Mouse (Mus musculus) forebrain, embryonic 11.5 days (tissue): ENCODE measurements at regions not wholly inside any gene's neighbourhood (a gene's known extent, or its start where the extent isn't known, plus 50 kb on each side); places are given as distances from the start of the nearest gene placed in this dataset.
"Not testable (repeated sequence)": the region's sequence is repeated elsewhere in the genome, so short reads cannot be mapped to it uniquely, and the experiment has no call there.

ENCODE experiments used
- ATAC-seq: fragments of 200-750 bp; cut with Nextera tagmentation; replicated peaks from 2 replicates; pipeline ENCODE4 v1.8.0; 2017; ENCODE audit warnings: moderate TSS enrichment; ENCODE audit not compliant: low FRiP score
- DNase-seq: peaks from one replicate; pipeline ENCODE4 v3.0.0-alpha.2; 2017; ENCODE audit warnings: low spot score
- H3K27ac ChIP-seq: fragments of 300-500 bp; sonication (generic); 2 replicates; pipeline ENCODE4 v1.5.1; 2014; ENCODE audit warnings: low read depth, low read length
- H3K27me3 ChIP-seq: fragments of 300-500 bp; sonication (generic); 2 replicates; pipeline ENCODE4 v1.6.1; 2014; ENCODE audit warnings: mild to moderate bottlenecking, low read length, mixed read lengths; ENCODE audit not compliant: control insufficient read depth, insufficient read depth
- H3K36me3 ChIP-seq: fragments of 300-500 bp; sonication (generic); 2 replicates; pipeline ENCODE4 v1.6.1; 2014; ENCODE audit warnings: mild to moderate bottlenecking, low read length, moderate library complexity, mixed read lengths; ENCODE audit not compliant: control insufficient read depth, insufficient read depth
- H3K4me1 ChIP-seq: fragments of 300-500 bp; sonication (generic); replicated peaks from 2 replicates; pipeline ENCODE4 v1.6.1; 2014; ENCODE audit warnings: low read length, mixed read lengths; ENCODE audit not compliant: control insufficient read depth, insufficient read depth
- H3K4me2 ChIP-seq: fragments of 300-500 bp; sonication (generic); 2 replicates; pipeline ENCODE4 v1.6.1; 2014; ENCODE audit warnings: low read depth, mild to moderate bottlenecking, low read length, moderate library complexity, mixed read lengths; ENCODE audit not compliant: severe bottlenecking
- H3K4me3 ChIP-seq: fragments of 300-500 bp; sonication (generic); 2 replicates; pipeline ENCODE4 v1.5.1; 2014; ENCODE audit warnings: low read depth, low read length
- H3K9ac ChIP-seq: fragments of 300-500 bp; sonication (generic); 2 replicates; pipeline ENCODE4 v1.6.1; 2014; ENCODE audit warnings: low read length
- H3K9me3 ChIP-seq: fragments of 300-500 bp; sonication (generic); 2 replicates; pipeline ENCODE4 v1.6.1; 2016; ENCODE audit warnings: low read length, mixed read lengths; ENCODE audit not compliant: control insufficient read depth
- WGBS: fragments of 180-500 bp; shearing (Covaris S2); extraction: QIAGEN DNeasy Blood & Tissue Kit; methylation state at CpG from one replicate; pipeline ENCODE4 v1.1.7; 2014; 5-methylcytosine and 5-hydroxymethylcytosine counted together

GRCm38 (mm10) chr8:126820502-126820901 is 125.1 kb downstream of the Tomm20 start:
- H3K27ac ChIP-seq = no peak overlapping the region
- peaks cover 2% of the 10 kb centered on the region; the same call in 1 of the 2 replicates for H3K4me1 ChIP-seq
- no peaks in the 10 kb centered on the region for H3K9me3 ChIP-seq
- no peaks in the 10 kb centered on the region for H3K36me3 ChIP-seq
- WGBS = 95% methylated on average over 2 of the region's 2 CpGs
- H3K4me3 ChIP-seq = no peak overlapping the region
- H3K4me2 ChIP-seq = no peak overlapping the region
- H3K27me3 ChIP-seq = no peaks in the 10 kb centered on the region
- H3K9ac ChIP-seq = no peak overlapping the region
- DNase-seq (no peak), ATAC-seq (no peak)

- H3K9me3 ChIP-seq = no peaks in the 10 kb centered on the region
- no peaks in the 10 kb centered on the region for H3K4me1 ChIP-seq
- no peaks in the 10 kb centered on the region for H3K27me3 ChIP-seq
- ATAC-seq (no peak), DNase-seq (no peak)
- no peak overlapping the region for H3K9ac ChIP-seq
- H3K27ac ChIP-seq = no peak overlapping the region
- WGBS = 89% methylated on average over 3 of the region's 3 CpGs
- no peaks in the 10 kb centered on the region for H3K36me3 ChIP-seq
- no peak overlapping the region for H3K4me2 ChIP-seq
- H3K4me3 ChIP-seq = no peak overlapping the region
These were observed 126.4 kb downstream of the Tomm20 start for GRCm38 (mm10) chr8:126819261-126819660.

DNA sequence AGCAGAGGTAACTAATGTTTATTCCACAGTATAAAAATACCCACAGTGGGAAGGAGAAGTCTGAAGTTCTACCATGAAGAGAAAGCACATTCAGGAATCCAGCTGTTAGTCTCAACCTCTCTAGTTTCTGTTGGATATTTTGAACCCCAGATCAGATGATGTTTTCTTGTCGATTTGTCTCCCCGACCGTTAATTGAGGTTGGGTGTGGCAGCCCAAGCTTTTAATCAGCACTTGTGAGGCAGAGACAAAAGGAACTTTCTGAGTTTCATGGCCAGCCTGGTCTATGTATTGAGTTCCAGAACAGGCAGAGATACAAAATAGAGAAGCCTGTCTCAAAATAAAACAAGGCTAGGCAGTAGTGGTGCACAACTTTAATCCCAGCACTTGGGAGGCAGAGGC is 129.5 kb downstream of the Tomm20 start:
- ATAC-seq = no peak
- no peak overlapping the region for H3K4me3 ChIP-seq
- DNase-seq = no peak
- H3K36me3 ChIP-seq = no peaks in the 10 kb centered on the region
- no peaks in the 10 kb centered on the region for H3K27me3 ChIP-seq
- H3K27ac ChIP-seq = no peak overlapping the region
- H3K9ac ChIP-seq = no peak overlapping the region
- 90% methylated on average over 3 of the region's 3 CpGs for WGBS
- no peak overlapping the region for H3K4me2 ChIP-seq
- no peaks in the 10 kb centered on the region; the same call in 1 of the 2 replicates for H3K9me3 ChIP-seq
- H3K4me1 ChIP-seq = no peaks in the 10 kb centered on the region

GRCm38 (mm10) chr8:126814427-126814826 is 131.2 kb downstream of the Tomm20 start:
- Histone ChIP-seq H3K9ac (no peak overlapping the region), H3K27me3 (no peaks in the 10 kb centered on the region), H3K27ac (no peak overlapping the region), H3K4me3 (no peak overlapping the region), H3K36me3 (no peaks in the 10 kb centered on the region), H3K9me3 (no peaks in the 10 kb centered on the region; the same call in 1 of the 2 replicates), H3K4me1 (no peaks in the 10 kb centered on the region), H3K4me2 (no peak overlapping the region)
- DNase-seq (no peak), ATAC-seq (no peak)
- WGBS = 93% methylated on average over 4 of the region's 4 CpGs

- no peaks in the 10 kb centered on the region; the same call in 1 of the 2 replicates for H3K9me3 ChIP-seq
- DNase-seq (no peak), ATAC-seq (no peak)
- no peak overlapping the region for H3K4me2 ChIP-seq
- H3K27ac ChIP-seq = no peak overlapping the region
- H3K9ac ChIP-seq = no peak overlapping the region
- no peaks in the 10 kb centered on the region for H3K4me1 ChIP-seq
- H3K4me3 ChIP-seq = no peak overlapping the region
- no peaks in the 10 kb centered on the region for H3K27me3 ChIP-seq
- 74% methylated on average over 4 of the region's 4 CpGs for WGBS
- no peaks in the 10 kb centered on the region for H3K36me3 ChIP-seq
These were observed 132.0 kb downstream of the Tomm20 start for GRCm38 (mm10) chr8:126813621-126814020.

DNA sequence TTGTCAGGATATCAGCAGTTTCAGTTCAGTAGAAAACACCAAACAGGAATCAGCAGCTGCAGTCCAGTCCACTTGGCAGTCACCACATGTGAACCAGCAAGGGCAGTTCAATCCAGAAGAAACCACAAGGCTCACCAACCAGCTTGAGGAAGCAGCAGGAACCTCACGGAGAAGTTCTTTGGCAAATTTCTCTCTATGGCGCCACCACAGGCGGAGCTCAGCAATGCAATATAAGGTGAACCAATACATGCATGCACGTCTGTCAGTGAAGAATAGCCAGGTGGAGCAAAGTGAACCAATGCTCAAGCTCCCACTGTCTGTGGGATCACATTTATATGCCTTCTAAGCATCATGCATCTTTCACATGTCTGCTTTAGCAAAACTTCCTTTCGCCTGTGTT is 132.9 kb downstream of the Tomm20 start:
- no peak overlapping the region for H3K9ac ChIP-seq
- no peak overlapping the region for H3K4me2 ChIP-seq
- no peaks in the 10 kb centered on the region for H3K36me3 ChIP-seq
- WGBS = 90% methylated on average over 5 of the region's 5 CpGs
- no peak overlapping the region for H3K27ac ChIP-seq
- no peak for ATAC-seq
- no peaks in the 10 kb centered on the region for H3K27me3 ChIP-seq
- DNase-seq = no peak
- no peaks in the 10 kb centered on the region for H3K4me1 ChIP-seq
- no peak overlapping the region for H3K4me3 ChIP-seq
- no peaks in the 10 kb centered on the region; the same call in 1 of the 2 replicates for H3K9me3 ChIP-seq

DNA sequence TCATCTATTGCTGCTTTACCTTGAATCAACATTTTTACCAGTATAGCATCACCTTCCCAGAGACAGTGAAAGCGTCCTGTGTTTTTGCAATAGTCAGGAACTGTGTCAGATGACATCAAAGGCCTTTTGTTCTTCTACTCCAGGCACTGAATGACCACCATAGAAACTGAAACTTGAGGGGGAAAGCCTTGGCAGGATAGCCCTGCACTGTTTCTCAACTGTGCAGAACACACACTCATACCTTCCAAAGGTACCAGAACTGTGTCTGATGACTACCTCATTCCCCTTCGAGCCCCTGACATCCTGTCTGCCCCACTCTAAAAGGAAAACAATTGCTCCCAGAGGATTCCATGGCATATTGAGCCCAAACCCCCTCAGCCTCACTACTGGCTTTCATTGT is 134.3 kb downstream of the Tomm20 start:
- not testable (repeated sequence) for H3K27ac ChIP-seq, H3K4me3 ChIP-seq, H3K9me3 ChIP-seq, H3K9ac ChIP-seq, ATAC-seq, H3K36me3 ChIP-seq, H3K27me3 ChIP-seq, H3K4me1 ChIP-seq, H3K4me2 ChIP-seq, DNase-seq
- 56% methylated on average over 2 of the region's 2 CpGs for WGBS

GRCm38 (mm10) chr8:126810516-126810915 is 135.1 kb downstream of the Tomm20 start:
- no peak for ATAC-seq
- H3K27ac ChIP-seq = no peak overlapping the region
- H3K4me3 ChIP-seq = no peak overlapping the region
- no peak overlapping the region for H3K4me2 ChIP-seq
- no peaks in the 10 kb centered on the region; the same call in 1 of the 2 replicates for H3K9me3 ChIP-seq
- WGBS = 94% methylated on average over 5 of the region's 5 CpGs
- no peak for DNase-seq
- H3K36me3 ChIP-seq = no peaks in the 10 kb centered on the region
- H3K9ac ChIP-seq = no peak overlapping the region
- H3K4me1 ChIP-seq = 0 out of 2 replicates have a peak, but pooled peaks cover 2% of the 10 kb centered on the region
- H3K27me3 ChIP-seq = no peaks in the 10 kb centered on the region

DNA sequence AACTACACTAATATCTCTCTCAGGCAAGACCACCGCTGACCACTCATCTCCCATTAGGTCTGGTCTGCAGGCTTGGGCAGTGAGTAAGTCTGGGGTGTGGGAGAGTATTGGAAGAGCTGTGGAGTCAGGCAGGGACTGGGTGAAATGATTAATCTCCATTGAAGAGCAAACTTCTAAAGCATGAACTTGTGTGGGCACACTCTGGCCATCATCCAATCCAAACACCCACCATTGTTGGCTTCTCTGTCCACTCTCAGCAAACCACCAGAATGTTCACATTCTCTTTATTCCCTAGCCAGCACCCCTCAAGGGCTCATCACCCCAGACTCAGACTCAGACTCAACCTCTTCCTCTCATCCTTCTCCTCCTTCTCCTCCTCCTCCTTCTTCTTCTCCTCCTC is 136.3 kb downstream of the Tomm20 start:
- H3K9me3 ChIP-seq = no peaks in the 10 kb centered on the region; the same call in 1 of the 2 replicates
- ATAC-seq (no peak), DNase-seq (no peak)
- H3K9ac ChIP-seq = no peak overlapping the region
- no peak overlapping the region for H3K4me2 ChIP-seq
- 0 out of 2 replicates have a peak, but pooled peaks cover 2% of the 10 kb centered on the region for H3K4me1 ChIP-seq
- H3K27me3 ChIP-seq = no peaks in the 10 kb centered on the region
- no peak overlapping the region for H3K27ac ChIP-seq
- WGBS = 79% methylated on average over 1 of the region's 1 CpGs
- no peaks in the 10 kb centered on the region for H3K36me3 ChIP-seq
- H3K4me3 ChIP-seq = no peak overlapping the region
